Mouse (Mus musculus): ENCODE results near the gene Gad2.
"Not testable (repeated sequence)": the region's sequence is repeated elsewhere in the genome, so short reads cannot be mapped to it uniquely, and the experiment has no call there.

GRCm38 (mm10) chr2:22589382-22590205 is 32.4 kb upstream of the Gad2 start:
- not testable (repeated sequence) for TF ChIP-seq CTCF (IDR thresholded peaks at IDR 0.05; ENCODE audit: extremely low read depth, insufficient read depth, insufficient read length, insufficient replicate concordance); POLR2A (IDR thresholded peaks at IDR 0.05; ENCODE audit: low read depth, low read length)
